Mouse (Mus musculus) brain, embryonic 14.5 days (tissue): ENCODE measurements around the gene Dennd1a.

Source experiments
- CTCF ChIP-seq: fragments of 200-500 bp; IDR thresholded peaks from 2 replicates; pipeline ENCODE4 v1.5.1; 2012; ENCODE audit warnings: inconsistent platforms, mild to moderate bottlenecking, moderate library complexity, borderline replicate concordance; ENCODE audit not compliant: insufficient read depth, insufficient read length; ENCODE audit errors: extremely low read depth
- POLR2A ChIP-seq: fragments of 200-500 bp; IDR thresholded peaks from 2 replicates; pipeline ENCODE4 v1.6.1; 2012; ENCODE audit warnings: mild to moderate bottlenecking, inconsistent platforms, borderline replicate concordance; ENCODE audit not compliant: poor library complexity, insufficient read depth, insufficient read length, severe bottlenecking; ENCODE audit errors: extremely low read depth

GRCm38 (mm10) chr2:38124727-38125126, 162.5 kb downstream of the Dennd1a start:
- no peak for TF ChIP-seq CTCF
- TF ChIP-seq POLR2A: no peak
